Mouse (Mus musculus) CD4-positive, CD25-positive, alpha-beta regulatory T cell, adult 2 months (primary cell): Measurements from ENCODE around the gene Zscan2.

Source experiments
- DNase-seq: peaks from one replicate; pipeline ENCODE4 v3.0.0-alpha.2; 2012; ENCODE audit warnings: low read depth, low spot score

Gene Zscan2

DNA sequence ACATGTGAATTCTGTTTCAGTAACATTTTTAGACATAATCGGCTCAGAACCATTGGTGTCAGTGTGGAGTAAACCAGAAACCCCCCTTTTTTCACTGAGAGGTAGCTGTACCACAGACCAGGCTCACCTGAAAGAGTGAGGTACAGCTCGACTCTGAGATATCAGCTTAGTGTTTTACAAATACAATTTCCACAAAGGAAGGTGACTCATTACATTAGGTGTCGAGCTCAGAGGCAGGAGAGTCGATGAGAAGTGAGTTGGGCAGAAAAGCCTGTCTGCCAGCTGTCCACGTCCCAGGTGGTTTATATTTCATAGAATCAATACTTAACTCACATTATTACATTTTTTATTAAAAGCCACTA lies 58.9 kb downstream of the Zscan2 start:
- peak; percentile 20 for DNase-seq

DNA sequence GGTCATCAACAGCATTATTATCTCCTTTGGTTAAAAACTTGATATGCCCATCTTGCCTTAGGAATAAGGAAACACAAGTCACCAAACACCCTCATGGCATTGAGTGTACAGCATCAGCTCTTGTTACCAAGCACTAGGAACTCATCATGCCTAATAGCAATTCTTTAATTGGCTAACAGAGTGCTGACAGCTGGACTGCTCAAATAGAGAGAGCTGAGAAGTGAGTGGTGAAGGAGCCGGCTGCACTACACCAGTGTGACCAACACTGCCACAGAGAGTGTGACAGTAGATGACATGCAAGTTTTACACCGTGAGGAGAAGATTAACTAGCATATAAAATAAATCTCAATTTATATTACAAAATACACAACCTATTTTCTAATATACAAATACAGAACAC lies 62.4 kb downstream of the Zscan2 start:
- no peak for DNase-seq
